Mouse (Mus musculus) stomach, embryonic 14.5 days (tissue): ENCODE measurements around the gene Col26a1. TPM values are rescaled to one million over a fixed set of nuclear protein-coding genes. Genes with fewer than 3 reads are reported as not detected.
"Not testable (repeated sequence)": the region's sequence is repeated elsewhere in the genome, so short reads cannot be mapped to it uniquely, and the experiment has no call there.

Source experiments
- ATAC-seq: fragments of 200-750 bp; cut with Nextera tagmentation; 2 replicates; pipeline ENCODE4 v1.8.0; 2017; ENCODE audit warnings: low read depth, moderate TSS enrichment; ENCODE audit not compliant: insufficient number of reproducible peaks, insufficient read depth, low FRiP score
- H3K27ac ChIP-seq: fragments of 300-500 bp; sonication (generic); 2 replicates; pipeline ENCODE4 v1.5.1; 2014; ENCODE audit warnings: mild to moderate bottlenecking, low read length, moderate library complexity, mixed read lengths
- H3K27me3 ChIP-seq: fragments of 300-500 bp; sonication (generic); 2 replicates; pipeline ENCODE4 v1.6.1; 2014; ENCODE audit warnings: low read length, control low read depth, mixed read lengths; ENCODE audit not compliant: control insufficient read depth, insufficient read depth
- H3K36me3 ChIP-seq: fragments of 300-500 bp; sonication (generic); 2 replicates; pipeline ENCODE4 v1.6.1; 2014; ENCODE audit warnings: mild to moderate bottlenecking, control low read depth, low read length, moderate library complexity, mixed read lengths; ENCODE audit not compliant: control insufficient read depth, insufficient read depth
- H3K4me1 ChIP-seq: fragments of 300-500 bp; sonication (generic); 2 replicates; pipeline ENCODE4 v1.6.1; 2014; ENCODE audit warnings: low read length, control low read depth, mixed read lengths; ENCODE audit not compliant: control insufficient read depth, insufficient read depth
- H3K4me2 ChIP-seq: fragments of 300-500 bp; sonication (generic); replicated peaks from 2 replicates; pipeline ENCODE4 v1.6.1; 2014; ENCODE audit warnings: low read depth, low read length, control low read depth
- H3K4me3 ChIP-seq: fragments of 300-500 bp; sonication (generic); 2 replicates; pipeline ENCODE4 v1.5.1; 2014; ENCODE audit warnings: low read depth, low read length, control low read depth
- H3K9ac ChIP-seq: fragments of 300-500 bp; sonication (generic); replicated peaks from 2 replicates; pipeline ENCODE4 v1.6.1; 2014; ENCODE audit warnings: low read depth, mild to moderate bottlenecking, control low read depth, low read length, moderate library complexity, mixed read lengths
- H3K9me3 ChIP-seq: fragments of 300-500 bp; sonication (generic); 2 replicates; pipeline ENCODE4 v1.6.1; 2016; ENCODE audit warnings: low read depth, low read length, control low read depth; ENCODE audit not compliant: control insufficient read depth
- WGBS: fragments of 180-500 bp; shearing (Covaris S2); extraction: QIAGEN DNeasy Blood & Tissue Kit; methylation state at CpG from one replicate; pipeline ENCODE4 v1.1.7; 2014; 5-methylcytosine and 5-hydroxymethylcytosine counted together
- polyA plus RNA-seq: library from polyadenylated mRNA; unstranded; fragments of >200 nt; fragmentation: Nextera tagmentation; extraction: Ambion mirVana; gene quantifications from 2 replicates; pipeline ENCODE4 v1.2.1, GENCODE M21; 2014

Gene Col26a1
- polyA plus RNA-seq, 1 experiment from 2014 or later: 11.7 TPM

GRCm38 (mm10) chr5:136771132-136771531, 111.9 kb downstream of the Col26a1 start:
- 81% methylated on average over 10 of the region's 10 CpGs for WGBS
- H3K9me3 ChIP-seq: peaks cover 6% of the 10 kb centered on the region; the same call in 1 of the 2 replicates
- no peak overlapping the region for H3K4me2 ChIP-seq
- H3K27me3 ChIP-seq: no peaks in the 10 kb centered on the region
- H3K4me1 ChIP-seq: no peaks in the 10 kb centered on the region
- no peaks in the 10 kb centered on the region for H3K36me3 ChIP-seq
- no peak for ATAC-seq
- no peak overlapping the region for H3K27ac ChIP-seq
- no peak overlapping the region for H3K9ac ChIP-seq
- H3K4me3 ChIP-seq: no peak overlapping the region

- H3K36me3 ChIP-seq: no peaks in the 10 kb centered on the region
- no peak overlapping the region for H3K4me2 ChIP-seq
- WGBS: 75% methylated on average over 9 of the region's 9 CpGs
- no peak overlapping the region for H3K4me3 ChIP-seq
- H3K27me3 ChIP-seq: no peaks in the 10 kb centered on the region
- H3K9me3 ChIP-seq: no peaks in the 10 kb centered on the region
- ATAC-seq: no peak
- no peak overlapping the region for H3K27ac ChIP-seq
- no peaks in the 10 kb centered on the region for H3K4me1 ChIP-seq
- H3K9ac ChIP-seq: no peak overlapping the region
Measured at GRCm38 (mm10) chr5:136767304-136767703, 115.7 kb downstream of the Col26a1 start.

GRCm38 (mm10) chr5:136764157-136764669, 118.8 kb downstream of the Col26a1 start:
- Histone ChIP-seq H3K36me3 (no peaks in the 10 kb centered on the region), H3K27me3 (no peaks in the 10 kb centered on the region), H3K4me1 (no peaks in the 10 kb centered on the region), H3K9me3 (no peaks in the 10 kb centered on the region), H3K27ac (no peak overlapping the region), H3K4me2 (no peak overlapping the region), H3K4me3 (no peak overlapping the region), H3K9ac (no peak overlapping the region)
- 38% methylated on average over 8 of the region's 8 CpGs for WGBS
- no peak for ATAC-seq

GRCm38 (mm10) chr5:136760345-136760744, 122.7 kb downstream of the Col26a1 start:
- Histone ChIP-seq H3K27me3 (no peaks in the 10 kb centered on the region), H3K4me2 (no peak overlapping the region), H3K9ac (no peak overlapping the region), H3K4me1 (no peaks in the 10 kb centered on the region), H3K9me3 (no peaks in the 10 kb centered on the region), H3K27ac (no peak overlapping the region), H3K4me3 (no peak overlapping the region), H3K36me3 (no peaks in the 10 kb centered on the region)
- 58% methylated on average over 6 of the region's 6 CpGs for whole genome bisulfite sequencing
- no peak for ATAC-seq

- H3K4me2 ChIP-seq: no peak overlapping the region
- H3K36me3 ChIP-seq: no peaks in the 10 kb centered on the region
- 55% methylated on average over 6 of the region's 6 CpGs for whole genome bisulfite sequencing
- no peak overlapping the region for H3K27ac ChIP-seq
- H3K9ac ChIP-seq: no peak overlapping the region
- H3K9me3 ChIP-seq: no peaks in the 10 kb centered on the region
- H3K27me3 ChIP-seq: no peaks in the 10 kb centered on the region
- ATAC-seq: no peak
- no peak overlapping the region for H3K4me3 ChIP-seq
- H3K4me1 ChIP-seq: no peaks in the 10 kb centered on the region
Measured at GRCm38 (mm10) chr5:136759781-136760180, 123.2 kb downstream of the Col26a1 start.

- Histone ChIP-seq H3K9me3 (no peaks in the 10 kb centered on the region), H3K27ac (no peak overlapping the region), H3K4me3 (no peak overlapping the region), H3K4me1 (no peaks in the 10 kb centered on the region), H3K9ac (no peak overlapping the region), H3K4me2 (no peak overlapping the region), H3K36me3 (no peaks in the 10 kb centered on the region; the same call in 1 of the 2 replicates), H3K27me3 (no peaks in the 10 kb centered on the region)
- no peak for ATAC-seq
- 2% methylated on average over 3 of the region's 3 CpGs for WGBS
Measured at GRCm38 (mm10) chr5:136755696-136756095, 127.3 kb downstream of the Col26a1 start.

GRCm38 (mm10) chr5:136754053-136754591, 128.9 kb downstream of the Col26a1 start:
- Histone ChIP-seq H3K4me1 (no peaks in the 10 kb centered on the region), H3K9ac (no peak overlapping the region), H3K9me3 (peaks cover 5% of the 10 kb centered on the region; the same call in 1 of the 2 replicates), H3K36me3 (no peaks in the 10 kb centered on the region; the same call in 1 of the 2 replicates), H3K4me3 (no peak overlapping the region), H3K27me3 (no peaks in the 10 kb centered on the region), H3K27ac (no peak overlapping the region), H3K4me2 (no peak overlapping the region)
- ATAC-seq: no peak
- 62% methylated on average over 14 of the region's 14 CpGs for WGBS

GRCm38 (mm10) chr5:136753176-136753575, 129.8 kb downstream of the Col26a1 start:
- not testable (repeated sequence) for H3K4me3 ChIP-seq, H3K4me2 ChIP-seq, ATAC-seq, H3K27me3 ChIP-seq, H3K27ac ChIP-seq, H3K4me1 ChIP-seq, H3K36me3 ChIP-seq, H3K9ac ChIP-seq
- peaks cover 15% of the 10 kb centered on the region for H3K9me3 ChIP-seq
- 73% methylated on average over 7 of the region's 7 CpGs for WGBS

- H3K4me1 ChIP-seq: no peaks in the 10 kb centered on the region
- H3K4me3 ChIP-seq: no peak overlapping the region
- no peak for ATAC-seq
- no peak overlapping the region for H3K27ac ChIP-seq
- no peak overlapping the region for H3K4me2 ChIP-seq
- no peaks in the 10 kb centered on the region for H3K27me3 ChIP-seq
- H3K36me3 ChIP-seq: peaks cover 5% of the 10 kb centered on the region; the same call in 1 of the 2 replicates
- WGBS: 97% methylated on average over 19 of the region's 19 CpGs
- H3K9ac ChIP-seq: no peak overlapping the region
- peaks cover 22% of the 10 kb centered on the region for H3K9me3 ChIP-seq
Measured at GRCm38 (mm10) chr5:136752104-136752503, 130.9 kb downstream of the Col26a1 start.
